Mouse (Mus musculus) left cerebral cortex, postnatal 4 days (tissue): ENCODE results near the gene Mbip. TPM values are rescaled to one million over a fixed set of nuclear protein-coding genes. Genes with fewer than 3 reads are reported as not detected.

ENCODE experiments used
- DNase-seq: peaks from one replicate; pipeline ENCODE4 v3.0.0-alpha.2; 2022
- intact Hi-C: fragments of 180-260 bp; cut with DNase I; formaldehyde crosslinking; loops from one replicate; pipeline ENCODE4 v1.15.1; 2025
- total RNA-seq, 2 experiments: library from RNA; stranded (reverse); gene quantifications; 2 replicates each; pipeline ENCODE4 v1.2.3; 2021

Mbip gene
- total RNA-seq, 2 experiments from 2014 or later, result 22.4 to 22.5 TPM

- intact Hi-C loops, result no loop called here
- no peak for DNase-seq
Measured at GRCm38 (mm10) chr12:56296524-56296923, 49.2 kb downstream of the Mbip start.

DNA sequence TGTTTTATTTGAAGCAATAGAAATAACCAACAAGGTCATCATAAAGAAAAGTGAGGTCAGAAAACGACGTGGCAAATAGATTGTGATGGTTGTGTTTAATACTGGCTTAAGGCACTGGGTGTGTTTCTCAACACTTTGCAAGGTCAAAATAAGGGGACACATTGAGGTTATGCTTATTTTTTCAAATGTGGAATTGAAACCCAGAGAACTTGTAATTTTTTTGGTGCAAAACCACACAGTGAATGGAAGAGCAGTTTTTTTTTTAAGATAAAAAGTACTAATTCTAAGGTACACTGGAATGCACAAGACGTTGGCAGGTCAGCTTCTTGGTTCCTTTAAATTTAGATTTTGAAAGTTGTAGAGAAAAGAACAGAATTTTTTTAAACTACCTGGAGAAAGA lies 50.5 kb downstream of the Mbip start:
- intact Hi-C loops, result no loop called here
- no peak for DNase-seq

DNA sequence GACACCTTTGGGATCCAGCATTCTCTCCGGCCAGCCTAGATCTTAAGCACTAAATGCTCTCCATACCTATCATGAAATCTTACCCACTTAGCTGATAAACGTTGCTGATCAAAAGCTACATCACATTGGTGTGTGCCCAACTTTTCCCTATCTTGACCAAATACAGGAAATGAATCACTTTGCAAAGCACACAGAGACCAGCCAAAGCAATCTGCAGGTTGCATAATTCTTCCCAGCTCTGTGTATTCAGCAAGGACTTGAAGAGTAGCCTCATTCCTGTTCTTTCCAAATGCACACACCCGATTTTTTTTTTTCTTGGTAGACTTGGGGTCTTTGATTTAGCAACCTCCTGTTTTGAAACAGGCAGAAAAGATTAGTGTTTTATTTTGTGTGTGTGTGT lies 57.1 kb downstream of the Mbip start:
- intact Hi-C loops, result no loop called here
- DNase-seq, result no peak

- intact Hi-C loops, result no loop called here
- DNase-seq, result no peak
Measured at GRCm38 (mm10) chr12:56286828-56287227, 58.9 kb downstream of the Mbip start.

DNA sequence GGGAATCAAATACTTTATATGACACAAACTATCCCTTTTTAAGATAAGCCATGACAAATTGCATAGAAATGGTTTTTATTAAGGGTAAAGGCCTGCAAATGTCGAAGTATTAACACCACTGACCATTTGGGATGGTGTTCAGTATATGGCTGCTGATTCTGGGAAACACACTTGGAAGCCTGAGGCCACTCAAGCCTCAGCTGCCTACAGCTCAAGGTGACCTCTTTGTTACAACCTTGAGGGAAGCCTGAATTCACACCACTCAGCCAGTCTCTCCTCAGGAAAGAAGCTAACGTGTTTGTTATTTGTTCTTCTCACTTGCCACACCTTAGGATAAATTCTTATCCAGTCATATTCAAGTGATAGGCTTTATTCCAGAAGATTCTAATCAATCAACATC lies 61.5 kb downstream of the Mbip start:
- intact Hi-C loops, result no loop called here
- DNase-seq, result no peak

DNA sequence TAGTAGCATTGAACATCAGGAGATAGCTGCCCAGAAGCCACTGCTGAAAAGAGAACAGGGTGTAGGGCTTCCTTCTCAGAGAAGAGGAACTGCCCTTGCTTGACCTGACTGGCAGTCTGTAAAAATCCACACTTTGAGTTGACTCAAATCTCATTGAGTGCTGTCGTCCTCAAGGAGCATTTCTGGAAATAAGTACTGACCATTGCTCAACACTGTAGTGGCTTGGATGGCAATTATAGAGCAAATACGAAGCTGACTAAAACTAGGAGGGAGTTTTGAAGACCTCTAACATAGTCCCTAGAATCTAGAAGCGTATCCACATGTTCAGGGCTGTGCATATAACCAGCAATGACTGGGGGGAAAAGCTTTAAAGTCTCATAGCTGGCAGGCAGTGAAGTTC lies 64.0 kb downstream of the Mbip start:
- no peak for DNase-seq
- intact Hi-C loops, result no loop called here

Other genes starting within 250 kb of the Mbip start
- gene Nkx2-1, start 191.0 kb upstream of the Mbip start, total RNA-seq, result 1 to 10 TPM; 1.7 to 2.7 TPM